Mouse (Mus musculus): Measurements from ENCODE around the gene Rai1. TPM values are rescaled to one million over a fixed set of nuclear protein-coding genes. Genes with fewer than 3 reads are reported as not detected.

The Rai1 gene
- polyA plus RNA-seq, 1 experiment from 2014 or later, result 34.4 TPM

GRCm38 (mm10) chr11:60217467-60217866 is 112.7 kb downstream of the Rai1 start:
- no peaks in the 10 kb centered on the region for H3K9me3 ChIP-seq (ENCODE audit: control insufficient read depth, low read length)
- H3K36me3 ChIP-seq (ENCODE audit: control insufficient read depth, insufficient read depth, low read length), result peaks cover 3% of the 10 kb centered on the region; the same call in 1 of the 2 replicates
- no peak overlapping the region for H3K4me2 ChIP-seq (replicated peaks; ENCODE audit: low read depth, low read length)
- H3K27ac ChIP-seq (ENCODE audit: low read depth, low read length), result no peak overlapping the region
- 85% methylated on average over 7 of the region's 7 CpGs for WGBS
- no peak for ATAC-seq (ENCODE audit: low FRiP score, low TSS enrichment)
- no peak overlapping the region for H3K9ac ChIP-seq (ENCODE audit: low read depth, low read length)
- H3K27me3 ChIP-seq (ENCODE audit: control insufficient read depth, insufficient read depth, low read length), result no peaks in the 10 kb centered on the region
- H3K4me1 ChIP-seq (ENCODE audit: control insufficient read depth, insufficient read depth, low read length), result peaks cover 20% of the 10 kb centered on the region
- H3K4me3 ChIP-seq (ENCODE audit: low read length), result no peak overlapping the region

GRCm38 (mm10) chr11:60219609-60220008 is 114.8 kb downstream of the Rai1 start:
- Histone ChIP-seq H3K27me3 (ENCODE audit: control insufficient read depth, insufficient read depth, low read length) (no peaks in the 10 kb centered on the region), H3K4me2 (replicated peaks; ENCODE audit: low read depth, low read length) (peak overlapping the region; percentile 60), H3K27ac (ENCODE audit: low read depth, low read length) (peak overlapping the region; percentile 60; the same call in 1 of the 2 replicates), H3K9me3 (ENCODE audit: control insufficient read depth, low read length) (no peaks in the 10 kb centered on the region), H3K9ac (ENCODE audit: low read depth, low read length) (peak overlapping the region; percentile 72; the same call in 1 of the 2 replicates), H3K36me3 (ENCODE audit: control insufficient read depth, insufficient read depth, low read length) (peaks cover 3% of the 10 kb centered on the region; the same call in 1 of the 2 replicates), H3K4me3 (ENCODE audit: low read length) (peak overlapping the region; percentile 67), H3K4me1 (ENCODE audit: control insufficient read depth, insufficient read depth, low read length) (peaks cover 16% of the 10 kb centered on the region)
- ATAC-seq (ENCODE audit: low FRiP score, low TSS enrichment), result no peak
- 32% methylated on average over 8 of the region's 8 CpGs for WGBS

DNA sequence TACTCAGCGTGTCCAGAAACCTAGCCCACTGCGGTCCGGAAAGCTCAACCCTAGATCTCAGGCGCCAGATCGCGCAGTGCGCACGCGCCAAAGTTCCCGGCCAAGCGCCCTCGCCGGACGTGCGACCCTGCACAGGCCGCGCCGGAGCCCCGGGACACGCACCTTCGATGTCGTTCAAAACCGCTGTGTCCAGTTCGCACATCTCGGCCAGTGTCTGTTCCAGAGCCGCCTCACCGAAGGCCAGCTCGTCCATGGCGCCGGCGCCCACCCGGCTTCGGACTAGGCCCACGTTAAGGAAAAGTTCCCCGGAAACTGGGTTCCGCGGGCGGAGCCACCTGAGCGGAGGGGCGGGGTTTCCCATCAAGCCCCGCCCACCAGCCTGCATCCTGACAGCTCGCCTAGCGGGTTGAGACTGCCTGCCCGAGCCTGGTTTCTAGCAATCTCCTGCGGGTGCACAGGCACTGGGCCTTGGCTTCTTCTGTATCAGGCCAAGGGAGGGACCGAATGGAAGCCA is 115.5 kb downstream of the Rai1 start:
- peak; percentile 81 for ATAC-seq (ENCODE audit: low FRiP score, low TSS enrichment)
- Histone ChIP-seq H3K4me3 (ENCODE audit: low read length) (peak overlapping the region; percentile 67), H3K4me1 (ENCODE audit: control insufficient read depth, insufficient read depth, low read length) (peaks cover 16% of the 10 kb centered on the region), H3K36me3 (ENCODE audit: control insufficient read depth, insufficient read depth, low read length) (peaks cover 3% of the 10 kb centered on the region; the same call in 1 of the 2 replicates), H3K4me2 (replicated peaks; ENCODE audit: low read depth, low read length) (peak overlapping the region; percentile 60), H3K27ac (ENCODE audit: low read depth, low read length) (peak overlapping the region; percentile 60), H3K27me3 (ENCODE audit: control insufficient read depth, insufficient read depth, low read length) (no peaks in the 10 kb centered on the region), H3K9me3 (ENCODE audit: control insufficient read depth, low read length) (no peaks in the 10 kb centered on the region), H3K9ac (ENCODE audit: low read depth, low read length) (peak overlapping the region; percentile 72)
- under 1% methylated on average over 46 of the region's 46 CpGs for WGBS

DNA sequence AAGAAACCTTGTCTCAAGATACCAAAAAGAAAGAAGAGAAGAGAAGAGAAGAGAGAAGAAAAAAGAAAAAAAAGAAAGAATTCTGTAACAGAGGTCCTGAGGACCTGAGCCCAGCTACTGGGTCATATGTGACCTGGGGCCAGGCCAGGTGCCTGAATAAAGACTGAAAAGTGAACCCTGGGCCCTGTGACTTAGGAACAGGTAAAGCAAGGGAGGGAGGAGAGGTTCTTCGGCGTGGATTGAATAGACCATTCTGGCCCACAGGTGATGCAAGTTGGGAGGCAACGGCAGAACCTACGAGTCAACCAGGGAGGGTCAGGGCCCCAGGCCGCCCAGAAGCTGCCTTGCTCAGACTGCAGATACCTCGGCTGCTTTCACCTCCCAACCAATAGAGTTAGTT is 116.6 kb downstream of the Rai1 start:
- H3K4me2 ChIP-seq (replicated peaks; ENCODE audit: low read depth, low read length), result no peak overlapping the region
- ATAC-seq (ENCODE audit: low FRiP score, low TSS enrichment), result no peak
- 83% methylated on average over 6 of the region's 6 CpGs for WGBS

DNA sequence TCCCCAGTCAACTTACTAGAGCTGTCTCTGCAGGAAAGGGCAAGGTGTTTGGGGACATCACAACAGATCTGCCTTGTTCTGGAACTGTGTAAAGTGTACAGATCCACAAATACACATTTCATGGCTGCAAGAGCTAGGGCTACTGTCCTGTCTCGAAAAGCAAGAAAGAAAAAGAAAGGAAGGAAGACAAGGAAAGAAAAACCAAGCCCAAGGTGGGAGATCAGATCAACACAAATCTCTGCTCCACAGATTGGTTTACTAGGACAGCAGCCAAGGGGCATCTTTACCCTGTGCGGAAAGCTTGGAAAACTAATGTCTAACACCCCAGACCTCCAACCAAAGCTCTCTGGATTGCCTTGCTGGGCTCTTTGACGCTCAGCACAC is 117.3 kb downstream of the Rai1 start:
- peak overlapping the region; percentile 32; the same call in 1 of the 2 replicates for H3K9ac ChIP-seq (ENCODE audit: low read depth, low read length)
- peaks cover 3% of the 10 kb centered on the region; the same call in 1 of the 2 replicates for H3K36me3 ChIP-seq (ENCODE audit: control insufficient read depth, insufficient read depth, low read length)
- H3K27ac ChIP-seq (ENCODE audit: low read depth, low read length), result no peak overlapping the region
- no peaks in the 10 kb centered on the region for H3K9me3 ChIP-seq (ENCODE audit: control insufficient read depth, low read length)
- no peaks in the 10 kb centered on the region for H3K27me3 ChIP-seq (ENCODE audit: control insufficient read depth, insufficient read depth, low read length)
- peaks cover 13% of the 10 kb centered on the region for H3K4me1 ChIP-seq (ENCODE audit: control insufficient read depth, insufficient read depth, low read length)
- H3K4me2 ChIP-seq (replicated peaks; ENCODE audit: low read depth, low read length), result peak overlapping the region; percentile 68
- 57% methylated on average over 3 of the region's 3 CpGs for WGBS
- ATAC-seq (ENCODE audit: low FRiP score, low TSS enrichment), result no peak
- peak overlapping the region; percentile 34 for H3K4me3 ChIP-seq (ENCODE audit: low read length)

More for the DNA sequence above, 116.6 kb downstream of the Rai1 start:
- H3K4me3 ChIP-seq (ENCODE audit: low read length), result no peak overlapping the region
- H3K27me3 ChIP-seq (ENCODE audit: control insufficient read depth, insufficient read depth, low read length), result no peaks in the 10 kb centered on the region
- no peaks in the 10 kb centered on the region for H3K9me3 ChIP-seq (ENCODE audit: control insufficient read depth, low read length)
- no peak overlapping the region; the same call in 1 of the 2 replicates for H3K9ac ChIP-seq (ENCODE audit: low read depth, low read length)
- no peak overlapping the region for H3K27ac ChIP-seq (ENCODE audit: low read depth, low read length)
- H3K36me3 ChIP-seq (ENCODE audit: control insufficient read depth, insufficient read depth, low read length), result peaks cover 3% of the 10 kb centered on the region; the same call in 1 of the 2 replicates
- peaks cover 16% of the 10 kb centered on the region for H3K4me1 ChIP-seq (ENCODE audit: control insufficient read depth, insufficient read depth, low read length)

- Histone ChIP-seq H3K9me3 (ENCODE audit: control insufficient read depth, low read length) (no peaks in the 10 kb centered on the region), H3K9ac (ENCODE audit: low read depth, low read length) (peak within 1 kb of the TSS; percentile 32), H3K36me3 (ENCODE audit: control insufficient read depth, insufficient read depth, low read length) (peaks cover 3% of the 10 kb centered on the region; the same call in 1 of the 2 replicates), H3K4me1 (ENCODE audit: control insufficient read depth, insufficient read depth, low read length) (peaks cover 11% of the 10 kb centered on the region), H3K27ac (ENCODE audit: low read depth, low read length) (peak within 1 kb of the TSS; percentile 49; the same call in 1 of the 2 replicates), H3K4me3 (ENCODE audit: low read length) (peak within 1 kb of the TSS; percentile 34), H3K27me3 (ENCODE audit: control insufficient read depth, insufficient read depth, low read length) (no peaks in the 10 kb centered on the region), H3K4me2 (replicated peaks; ENCODE audit: low read depth, low read length) (peak within 1 kb of the TSS; percentile 68)
- peak; percentile 60 for ATAC-seq (ENCODE audit: low FRiP score, low TSS enrichment)
- 6% methylated on average over 46 of the region's 46 CpGs for WGBS
Measured at GRCm38 (mm10) chr11:60222469-60223236, 117.8 kb downstream of the Rai1 start, which contains the start of gene Srebf1. Srebf1 (minus strand) TSS chr11:60222581.

DNA sequence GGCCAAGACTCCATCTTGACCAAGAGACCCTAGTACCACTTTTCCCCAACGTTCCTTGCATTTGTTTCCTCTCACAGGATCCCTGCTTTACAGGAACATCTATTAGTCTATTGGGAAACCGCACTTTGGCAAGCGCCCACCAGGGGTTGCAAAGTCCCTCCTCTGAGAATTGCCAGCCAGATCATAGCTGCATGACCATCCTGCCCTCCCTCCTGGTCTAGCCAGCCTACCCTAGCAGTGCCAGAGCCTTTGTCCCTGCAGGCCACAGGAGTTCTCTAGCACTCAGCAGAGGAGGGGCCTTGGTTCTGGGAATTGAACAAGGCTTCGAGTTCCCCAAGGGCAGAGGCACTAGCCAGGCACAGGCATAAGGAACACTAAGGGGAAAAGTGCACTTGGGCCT is 119.9 kb downstream of the Rai1 start:
- H3K4me3 ChIP-seq (ENCODE audit: low read length), result no peak overlapping the region
- no peaks in the 10 kb centered on the region for H3K27me3 ChIP-seq (ENCODE audit: control insufficient read depth, insufficient read depth, low read length)
- H3K27ac ChIP-seq (ENCODE audit: low read depth, low read length), result no peak overlapping the region
- no peak overlapping the region for H3K4me2 ChIP-seq (replicated peaks; ENCODE audit: low read depth, low read length)
- no peak for ATAC-seq (ENCODE audit: low FRiP score, low TSS enrichment)
- no peaks in the 10 kb centered on the region for H3K9me3 ChIP-seq (ENCODE audit: control insufficient read depth, low read length)
- peaks cover 4% of the 10 kb centered on the region for H3K4me1 ChIP-seq (ENCODE audit: control insufficient read depth, insufficient read depth, low read length)
- 58% methylated on average over 4 of the region's 4 CpGs for WGBS
- H3K9ac ChIP-seq (ENCODE audit: low read depth, low read length), result no peak overlapping the region
- no peaks in the 10 kb centered on the region for H3K36me3 ChIP-seq (ENCODE audit: control insufficient read depth, insufficient read depth, low read length)

GRCm38 (mm10) chr11:60225874-60226273 is 121.1 kb downstream of the Rai1 start:
- WGBS, result 80% methylated on average over 1 of the region's 1 CpGs

DNA sequence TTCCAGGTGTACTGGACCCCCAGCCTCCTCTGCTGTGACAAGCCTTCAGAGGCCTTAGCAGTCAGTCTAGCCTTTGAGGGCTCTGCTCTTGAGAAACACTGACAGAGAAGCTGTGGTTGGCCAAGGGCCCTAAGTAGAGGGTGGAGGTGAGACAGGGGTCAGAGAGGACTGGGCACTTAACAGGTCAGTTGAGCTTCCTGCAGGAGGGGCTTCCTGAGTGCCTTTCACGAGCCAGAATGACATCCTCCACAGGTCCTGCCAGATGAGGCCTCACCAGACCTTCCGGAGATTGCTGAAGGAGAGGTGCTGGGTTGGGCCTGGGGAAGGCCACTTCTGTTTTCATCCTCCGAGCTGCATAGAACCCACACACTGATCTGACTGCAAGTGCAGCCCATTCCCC is 123.7 kb downstream of the Rai1 start:
- no peaks in the 10 kb centered on the region for H3K9me3 ChIP-seq (ENCODE audit: control insufficient read depth, low read length)
- H3K4me1 ChIP-seq (ENCODE audit: control insufficient read depth, insufficient read depth, low read length), result peaks cover 12% of the 10 kb centered on the region; the same call in 1 of the 2 replicates
- ATAC-seq (ENCODE audit: low FRiP score, low TSS enrichment), result no peak
- no peak overlapping the region for H3K4me2 ChIP-seq (replicated peaks; ENCODE audit: low read depth, low read length)
- H3K27me3 ChIP-seq (ENCODE audit: control insufficient read depth, insufficient read depth, low read length), result no peaks in the 10 kb centered on the region
- no peak overlapping the region for H3K4me3 ChIP-seq (ENCODE audit: low read length)
- whole genome bisulfite sequencing, result 51% methylated on average over 3 of the region's 3 CpGs
- no peak overlapping the region for H3K27ac ChIP-seq (ENCODE audit: low read depth, low read length)
- H3K36me3 ChIP-seq (ENCODE audit: control insufficient read depth, insufficient read depth, low read length), result no peaks in the 10 kb centered on the region
- no peak overlapping the region for H3K9ac ChIP-seq (ENCODE audit: low read depth, low read length)

More at GRCm38 (mm10) chr11:60225874-60226273, 121.1 kb downstream of the Rai1 start:
- Histone ChIP-seq H3K27ac (ENCODE audit: low read depth, low read length) (no peak overlapping the region), H3K4me1 (ENCODE audit: control insufficient read depth, insufficient read depth, low read length) (peaks cover 5% of the 10 kb centered on the region; the same call in 1 of the 2 replicates), H3K9ac (ENCODE audit: low read depth, low read length) (no peak overlapping the region), H3K36me3 (ENCODE audit: control insufficient read depth, insufficient read depth, low read length) (no peaks in the 10 kb centered on the region), H3K4me2 (replicated peaks; ENCODE audit: low read depth, low read length) (no peak overlapping the region), H3K4me3 (ENCODE audit: low read length) (no peak overlapping the region), H3K27me3 (ENCODE audit: control insufficient read depth, insufficient read depth, low read length) (no peaks in the 10 kb centered on the region), H3K9me3 (ENCODE audit: control insufficient read depth, low read length) (no peaks in the 10 kb centered on the region)
- ATAC-seq (ENCODE audit: low FRiP score, low TSS enrichment), result no peak

Measured in kidney, embryonic 14.5 days (tissue).